Mouse (Mus musculus) kidney, postnatal 0 days (tissue): Measurements from ENCODE around the gene Pdcl3. TPM values are rescaled to one million over a fixed set of nuclear protein-coding genes. Genes with fewer than 3 reads are reported as not detected.

ENCODE experiments used
- ATAC-seq: fragments of 200-750 bp; cut with Nextera tagmentation; replicated peaks from 2 replicates; pipeline ENCODE4 v1.8.0; 2017; ENCODE audit warnings: low read depth, moderate number of reproducible peaks, moderate TSS enrichment, moderate library complexity; ENCODE audit not compliant: low FRiP score
- DNase-seq: peaks from one replicate; pipeline ENCODE4 v3.0.0-alpha.2; 2016; ENCODE audit warnings: low spot score
- H3K27ac ChIP-seq: fragments of 300-500 bp; sonication (generic); 2 replicates; pipeline ENCODE4 v1.5.1; 2014; ENCODE audit warnings: mild to moderate bottlenecking
- H3K27me3 ChIP-seq: fragments of 300-500 bp; sonication (generic); 2 replicates; pipeline ENCODE4 v1.6.1; 2014; ENCODE audit warnings: low read length, mixed read lengths; ENCODE audit not compliant: insufficient read depth
- H3K36me3 ChIP-seq: fragments of 300-500 bp; sonication (generic); 2 replicates; pipeline ENCODE4 v1.6.1; 2014; ENCODE audit warnings: low read length, mixed read lengths; ENCODE audit not compliant: insufficient read depth
- H3K4me1 ChIP-seq: fragments of 300-500 bp; sonication (generic); replicated peaks from 2 replicates; pipeline ENCODE4 v1.6.1; 2014; ENCODE audit warnings: antibody characterized with exemption, low read length, mixed read lengths; ENCODE audit not compliant: insufficient read depth
- H3K4me2 ChIP-seq: fragments of 300-500 bp; sonication (generic); 2 replicates; pipeline ENCODE4 v1.6.1; 2014; ENCODE audit warnings: mild to moderate bottlenecking, low read length, moderate library complexity, mixed read lengths
- H3K4me3 ChIP-seq: fragments of 300-500 bp; sonication (generic); replicated peaks from 2 replicates; pipeline ENCODE4 v1.5.1; 2014; ENCODE audit warnings: low read depth, low read length
- H3K9ac ChIP-seq: fragments of 300-500 bp; sonication (generic); 2 replicates; pipeline ENCODE4 v1.6.1; 2014; ENCODE audit warnings: low read depth, low read length
- H3K9me3 ChIP-seq: fragments of 300-500 bp; sonication (generic); replicated peaks from 2 replicates; pipeline ENCODE4 v1.6.1; 2016; ENCODE audit warnings: low read length, inconsistent platforms, mixed read lengths
- CTCF ChIP-seq: IDR thresholded peaks from 2 replicates; pipeline ENCODE4 v1.5.1; 2016; ENCODE audit warnings: antibody characterized with exemption, low read depth, mild to moderate bottlenecking, moderate library complexity
- WGBS: fragments of 180-500 bp; shearing (Covaris S2); extraction: QIAGEN DNeasy Blood & Tissue Kit; methylation state at CpG from one replicate; pipeline ENCODE4 v1.1.7; 2014; 5-methylcytosine and 5-hydroxymethylcytosine counted together
- polyA plus RNA-seq: library from polyadenylated mRNA; unstranded; fragments of >200 nt; fragmentation: Nextera tagmentation; extraction: Ambion mirVana; gene quantifications from 2 replicates; pipeline ENCODE4 v1.2.1, GENCODE M21; 2015

Pdcl3 gene
- polyA plus RNA-seq, 1 experiment from 2014 or later, result 189 TPM

GRCm38 (mm10) chr1:39013843-39014242 lies 28.4 kb downstream of the Pdcl3 start:
- no peak for TF ChIP-seq CTCF
- no peak overlapping the region for H3K4me3 ChIP-seq
- 89% methylated on average over 6 of the region's 6 CpGs for WGBS
- H3K9me3 ChIP-seq, result no peaks in the 10 kb centered on the region
- ATAC-seq, result no peak
- no peak overlapping the region for H3K27ac ChIP-seq
- no peak overlapping the region for H3K9ac ChIP-seq
- no peak for DNase-seq
- H3K36me3 ChIP-seq, result no peaks in the 10 kb centered on the region
- no peak overlapping the region for H3K4me2 ChIP-seq
- no peaks in the 10 kb centered on the region for H3K4me1 ChIP-seq
- no peaks in the 10 kb centered on the region for H3K27me3 ChIP-seq

GRCm38 (mm10) chr1:39015529-39015928 lies 30.1 kb downstream of the Pdcl3 start:
- no peak for DNase-seq
- TF ChIP-seq CTCF, result no peak
- Histone ChIP-seq H3K4me1 (no peaks in the 10 kb centered on the region), H3K9me3 (no peaks in the 10 kb centered on the region), H3K4me2 (no peak overlapping the region), H3K36me3 (no peaks in the 10 kb centered on the region), H3K27ac (no peak overlapping the region), H3K4me3 (no peak overlapping the region), H3K27me3 (no peaks in the 10 kb centered on the region), H3K9ac (no peak overlapping the region)
- no peak for ATAC-seq
- WGBS, result 92% methylated on average over 10 of the region's 10 CpGs

GRCm38 (mm10) chr1:39017871-39018270 lies 32.5 kb downstream of the Pdcl3 start:
- no peak overlapping the region for H3K4me2 ChIP-seq
- no peak overlapping the region for H3K9ac ChIP-seq
- no peaks in the 10 kb centered on the region for H3K9me3 ChIP-seq
- H3K27me3 ChIP-seq, result no peaks in the 10 kb centered on the region
- DNase-seq, result no peak
- no peak for ATAC-seq
- H3K27ac ChIP-seq, result no peak overlapping the region
- TF ChIP-seq CTCF, result no peak
- H3K4me1 ChIP-seq, result no peaks in the 10 kb centered on the region
- WGBS, result 59% methylated on average over 4 of the region's 4 CpGs
- no peak overlapping the region for H3K4me3 ChIP-seq
- H3K36me3 ChIP-seq, result no peaks in the 10 kb centered on the region

- H3K27me3 ChIP-seq, result no peaks in the 10 kb centered on the region
- no peaks in the 10 kb centered on the region for H3K9me3 ChIP-seq
- no peak for TF ChIP-seq CTCF
- ATAC-seq (no peak), DNase-seq (no peak)
- H3K4me1 ChIP-seq, result no peaks in the 10 kb centered on the region; the same call in 1 of the 2 replicates
- 28% methylated on average over 7 of the region's 7 CpGs for WGBS
- H3K36me3 ChIP-seq, result no peaks in the 10 kb centered on the region
- no peak overlapping the region for H3K27ac ChIP-seq
- no peak overlapping the region for H3K4me3 ChIP-seq
- H3K4me2 ChIP-seq, result no peak overlapping the region
- no peak overlapping the region for H3K9ac ChIP-seq
Measured at GRCm38 (mm10) chr1:39025142-39025541, 39.7 kb downstream of the Pdcl3 start.

- no peak overlapping the region for H3K27ac ChIP-seq
- H3K9me3 ChIP-seq, result no peaks in the 10 kb centered on the region
- H3K4me1 ChIP-seq, result no peaks in the 10 kb centered on the region; the same call in 1 of the 2 replicates
- WGBS, result 86% methylated on average over 1 of the region's 1 CpGs
- H3K36me3 ChIP-seq, result no peaks in the 10 kb centered on the region
- no peak overlapping the region for H3K4me2 ChIP-seq
- H3K9ac ChIP-seq, result no peak overlapping the region
- H3K27me3 ChIP-seq, result no peaks in the 10 kb centered on the region
- H3K4me3 ChIP-seq, result no peak overlapping the region
- TF ChIP-seq CTCF, result no peak
- ATAC-seq, result no peak
- no peak for DNase-seq
Measured at GRCm38 (mm10) chr1:39025840-39026239, 40.4 kb downstream of the Pdcl3 start.

- DNase-seq (no peak), ATAC-seq (no peak)
- no peak overlapping the region for H3K9ac ChIP-seq
- H3K27ac ChIP-seq, result no peak overlapping the region
- H3K36me3 ChIP-seq, result no peaks in the 10 kb centered on the region
- no peak overlapping the region for H3K4me3 ChIP-seq
- TF ChIP-seq CTCF, result no peak
- 83% methylated on average over 7 of the region's 7 CpGs for WGBS
- H3K9me3 ChIP-seq, result no peaks in the 10 kb centered on the region
- no peaks in the 10 kb centered on the region; the same call in 1 of the 2 replicates for H3K4me1 ChIP-seq
- no peaks in the 10 kb centered on the region for H3K27me3 ChIP-seq
- no peak overlapping the region for H3K4me2 ChIP-seq
Measured at GRCm38 (mm10) chr1:39029176-39029575, 43.8 kb downstream of the Pdcl3 start.

GRCm38 (mm10) chr1:39030108-39030507 lies 44.7 kb downstream of the Pdcl3 start:
- Histone ChIP-seq H3K4me2 (peak overlapping the region; percentile 52), H3K27me3 (no peaks in the 10 kb centered on the region), H3K36me3 (no peaks in the 10 kb centered on the region), H3K4me1 (no peaks in the 10 kb centered on the region; the same call in 1 of the 2 replicates), H3K9me3 (no peaks in the 10 kb centered on the region), H3K4me3 (peak overlapping the region; percentile 18), H3K27ac (no peak overlapping the region), H3K9ac (no peak overlapping the region)
- TF ChIP-seq CTCF, result no peak
- ATAC-seq (no peak), DNase-seq (no peak)
- 15% methylated on average over 7 of the region's 7 CpGs for WGBS
